In genomic region chr7:68129546-68130253, GRCm38 (mm10) we compare ENCODE assay signal across 8 mouse cellular contexts.
DNase-seq lines count a peak whose midpoint lies in the region; ATAC-seq lines count a peak whose summit lies in the region.

No protein-coding gene starts in this region.

- peak; percentile 83 for DNase-seq in A20 (ENCODE audit: low read depth, low spot score)
- DNase-seq in brain, adult 2 months (ENCODE audit: low read depth, low spot score): peak; percentile 99
- DNase-seq in kidney, postnatal 10 days: peak; percentile 95
- DNase-seq in natural killer cell, adult 2 months (ENCODE audit: low spot score in 2 of 2): peak; percentile 49 to 52

- H3K4me1 ChIP-seq in heart, embryonic 12.5 days (replicated peaks): peaks cover 70% of the 10 kb centered on the region
- peaks cover 69% of the 10 kb centered on the region for H3K4me1 ChIP-seq in liver, embryonic 12.5 days
- H3K4me1 ChIP-seq in stomach, embryonic 15.5 days: peaks cover 18% of the 10 kb centered on the region

- peak; percentile 65 for ATAC-seq in erythroblast, adult 5-6 weeks (replicated peaks; ENCODE audit: low FRiP score, poor library complexity, severe bottlenecking)
- ATAC-seq in heart, embryonic 12.5 days (ENCODE audit: insufficient number of reproducible peaks, low FRiP score): peak; percentile 44; the same call in 1 of the 2 replicates
- no peak for ATAC-seq in liver, embryonic 12.5 days
- peak; percentile 48 for ATAC-seq in stomach, embryonic 15.5 days (ENCODE audit: insufficient read depth, low FRiP score, low read depth)

- no peaks in the 10 kb centered on the region for H3K36me3 ChIP-seq in heart, embryonic 12.5 days
- H3K36me3 ChIP-seq in liver, embryonic 12.5 days: no peaks in the 10 kb centered on the region
- no peaks in the 10 kb centered on the region for H3K36me3 ChIP-seq in stomach, embryonic 15.5 days

- no peaks in the 10 kb centered on the region for H3K27me3 ChIP-seq in heart, embryonic 12.5 days (replicated peaks)
- 0 out of 2 replicates have a peak, but pooled peaks cover 3% of the 10 kb centered on the region for H3K27me3 ChIP-seq in liver, embryonic 12.5 days (replicated peaks)
- no peaks in the 10 kb centered on the region for H3K27me3 ChIP-seq in stomach, embryonic 15.5 days (replicated peaks)

- no peaks in the 10 kb centered on the region for H3K9me3 ChIP-seq in heart, embryonic 12.5 days (replicated peaks)
- no peaks in the 10 kb centered on the region for H3K9me3 ChIP-seq in liver, embryonic 12.5 days (replicated peaks)
- H3K9me3 ChIP-seq in stomach, embryonic 15.5 days: no peaks in the 10 kb centered on the region

- H3K9ac ChIP-seq in heart, embryonic 12.5 days: peak overlapping the region; percentile 75
- peak overlapping the region; percentile 81 for H3K9ac ChIP-seq in liver, embryonic 12.5 days
- no peak overlapping the region for H3K9ac ChIP-seq in stomach, embryonic 15.5 days

- 4% methylated on average over 19 of the region's 19 CpGs for WGBS in heart, embryonic 12.5 days
- WGBS in liver, embryonic 12.5 days (ENCODE audit: insufficient replicate concordance): 2% methylated on average over 19 of the region's 19 CpGs
- WGBS in stomach, embryonic 15.5 days: 2% methylated on average over 19 of the region's 19 CpGs

- H3K27ac ChIP-seq in heart, embryonic 12.5 days (ENCODE audit: poor library complexity, severe bottlenecking): peak overlapping the region; percentile 79
- peak overlapping the region; percentile 97 for H3K27ac ChIP-seq in liver, embryonic 12.5 days
- peak overlapping the region; percentile 77 for H3K27ac ChIP-seq in stomach, embryonic 15.5 days

- H3K4me2 ChIP-seq in heart, embryonic 12.5 days: peak overlapping the region; percentile 93
- peak overlapping the region; percentile 87 for H3K4me2 ChIP-seq in liver, embryonic 12.5 days
- peak overlapping the region; percentile 81 for H3K4me2 ChIP-seq in stomach, embryonic 15.5 days

- H3K4me3 ChIP-seq in heart, embryonic 12.5 days: peak overlapping the region; percentile 80
- peak overlapping the region; percentile 69 for H3K4me3 ChIP-seq in liver, embryonic 12.5 days
- H3K4me3 ChIP-seq in stomach, embryonic 15.5 days (replicated peaks): peak overlapping the region; percentile 68
